Mouse (Mus musculus): ENCODE data around the gene Adarb2. TPM values are rescaled to one million over a fixed set of nuclear protein-coding genes. Genes with fewer than 3 reads are reported as not detected.

Adarb2 gene
- total and polyA plus RNA-seq, 3 experiments, result not detected

DNA sequence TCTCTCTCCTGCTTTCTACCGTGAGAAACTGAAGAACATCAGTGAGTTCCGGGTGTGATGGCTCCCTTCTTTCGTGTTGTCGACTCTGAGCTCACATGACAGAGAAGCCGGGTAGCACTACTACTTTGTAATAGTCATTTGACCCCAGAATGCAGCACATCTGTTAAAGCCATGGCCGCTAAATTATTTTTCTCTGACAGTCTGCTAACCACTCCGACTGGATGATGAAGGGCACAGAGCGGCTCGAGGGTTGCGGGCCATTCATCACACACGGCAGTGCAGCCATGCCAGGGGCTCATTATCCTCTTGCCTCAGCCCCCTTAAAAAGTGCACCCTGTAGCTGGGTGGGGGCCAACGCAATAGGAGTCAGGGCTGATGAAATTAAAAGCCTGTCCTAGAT, 371.2 kb downstream of the Adarb2 start:
- in situ Hi-C loops (cut with MboI; ENCODE audit: low pct_ligation_motif_present, low pct_unique_long_range_greater_than_20kb, low sequenced_read_pairs) (no loop called here), dilution Hi-C loops (cut with MboI; ENCODE audit: extremely low pct_ligation_motif_present, extremely low pct_unique_long_range_greater_than_20kb, low sequenced_read_pairs) (no loop called here)
- DNase-seq (ENCODE audit: extremely low read depth), result no peak
- Histone ChIP-seq H3K27me3 (replicated peaks) (no peaks in the 10 kb centered on the region), H3K4me2 (ENCODE audit: insufficient read depth, low read depth, poor library complexity, severe bottlenecking) (no peak overlapping the region), H3K4me1 (ENCODE audit: control insufficient read depth in 1 of 2, insufficient read depth in 2 of 2) (no peaks in the 10 kb centered on the region), H3K4me3 (replicated peaks in 1 of 3; ENCODE audit: low read depth in 2 of 3, low read length in 2 of 3, poor library complexity in 1 of 3) (no peak overlapping the region), H3K27ac (ENCODE audit: insufficient read depth, low read depth) (no peak overlapping the region), H3K36me3 (replicated peaks in 1 of 2; ENCODE audit: control insufficient read depth in 1 of 2, insufficient read depth in 1 of 2, low read length in 1 of 2) (no peaks in the 10 kb centered on the region), H3K79me2 (replicated peaks; ENCODE audit: control insufficient read depth, extremely low read depth, insufficient read depth, poor library complexity, severe bottlenecking) (no peaks in the 10 kb centered on the region), H3K9me3 (replicated peaks; ENCODE audit: low read length) (no peaks in the 10 kb centered on the region), H3K9ac (ENCODE audit: insufficient read depth, low read depth) (no peak overlapping the region)
- no peak for TF ChIP-seq USF1 (IDR thresholded peaks at IDR 0.05; ENCODE audit: low read depth, low read length)
- TF ChIP-seq MAZ (IDR thresholded peaks at IDR 0.05; ENCODE audit: low read depth, low read length), result no peak
- no peak for TF ChIP-seq CHD2 (IDR thresholded peaks at IDR 0.05; ENCODE audit: low read length)
- no peak for TF ChIP-seq IRF4 (IDR thresholded peaks at IDR 0.05; ENCODE audit: low read depth, low read length)
- TF ChIP-seq NRF1 (IDR thresholded peaks at IDR 0.05; ENCODE audit: low read depth, low read length), result no peak
- TF ChIP-seq SIN3A (IDR thresholded peaks at IDR 0.05; ENCODE audit: low read length), result no peak
- no peak for TF ChIP-seq SMC3 (IDR thresholded peaks at IDR 0.05; ENCODE audit: low read depth, low read length)
- no peak for TF ChIP-seq KAT2A (IDR thresholded peaks at IDR 0.05; ENCODE audit: insufficient replicate concordance, low read length)
- TF ChIP-seq ZKSCAN1 (IDR thresholded peaks at IDR 0.05; ENCODE audit: borderline replicate concordance, low read depth, low read length), result no peak
- no peak for TF ChIP-seq JUN (IDR thresholded peaks at IDR 0.05; ENCODE audit: insufficient read depth, low read depth, low read length)
- no peak for TF ChIP-seq ELF1 (IDR thresholded peaks at IDR 0.05; ENCODE audit: low read depth, low read length)
- TF ChIP-seq USF2 (conservative IDR thresholded peaks at IDR 0.05; ENCODE audit: low read depth, low read length), result no peak
- TF ChIP-seq E2F4 (IDR thresholded peaks at IDR 0.05; ENCODE audit: insufficient replicate concordance, low read depth, low read length), result no peak
- no peak for TF ChIP-seq CHD1 (IDR thresholded peaks at IDR 0.05; ENCODE audit: low read depth, low read length)
- TF ChIP-seq UBTF (IDR thresholded peaks at IDR 0.05; ENCODE audit: low read depth, low read length), result no peak
- TF ChIP-seq ZC3H11A (IDR thresholded peaks at IDR 0.05; ENCODE audit: low read depth, low read length), result no peak
- no peak for TF ChIP-seq EP300 (IDR thresholded peaks at IDR 0.05; ENCODE audit: low read length)
- TF ChIP-seq ZMIZ1 (IDR thresholded peaks at IDR 0.05; ENCODE audit: low read depth, low read length), result no peak
- no peak for TF ChIP-seq TBP (conservative IDR thresholded peaks at IDR 0.05; ENCODE audit: low read depth, low read length)

DNA sequence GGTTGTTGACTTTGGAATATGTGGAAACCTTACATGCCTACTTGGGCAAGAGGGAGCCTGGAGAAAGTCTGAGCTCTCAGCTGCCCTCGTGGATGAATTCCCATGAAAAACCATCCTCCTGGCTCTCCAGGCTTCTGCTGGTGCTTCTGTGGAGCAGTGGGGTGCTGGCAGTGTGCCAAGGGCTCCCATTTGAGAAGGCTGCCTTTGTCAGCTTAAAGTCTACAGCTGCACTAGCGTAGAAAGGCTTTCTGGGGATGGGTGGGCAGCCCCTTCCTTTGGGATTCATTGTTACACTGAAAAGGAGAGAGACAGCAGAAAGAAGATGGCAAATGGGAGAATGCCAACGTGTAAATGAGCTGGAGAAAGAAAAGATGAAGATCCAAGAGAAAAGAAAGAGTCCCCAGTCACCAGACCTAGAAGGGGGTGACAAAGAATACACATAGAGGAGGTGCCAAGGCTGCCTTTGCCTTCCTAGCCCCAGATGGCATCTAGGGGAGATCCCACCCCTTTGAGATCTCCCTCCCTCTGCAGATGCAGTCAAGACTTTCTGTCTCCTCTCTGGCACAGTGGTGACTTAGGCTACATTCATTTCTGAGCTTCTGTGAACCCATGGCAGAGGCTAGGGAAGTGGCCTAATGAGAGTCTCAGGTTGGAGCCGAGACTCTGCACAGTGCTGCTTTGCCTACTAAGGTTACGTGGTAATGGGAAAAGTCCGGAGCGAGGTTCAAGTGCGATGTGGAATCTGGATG, 381.8 kb downstream of the Adarb2 start:
- TF ChIP-seq JUND (conservative IDR thresholded peaks at IDR 0.05; ENCODE audit: low read depth, low read length) (no peak), POLR2AphosphoS2 (IDR thresholded peaks at IDR 0.05; ENCODE audit: low read depth, low read length) (no peak), ZMIZ1 (IDR thresholded peaks at IDR 0.05; ENCODE audit: low read depth, low read length) (no peak), CHD2 (IDR thresholded peaks at IDR 0.05; ENCODE audit: low read length) (no peak), USF2 (conservative IDR thresholded peaks at IDR 0.05; ENCODE audit: low read depth, low read length) (no peak), MAZ (IDR thresholded peaks at IDR 0.05; ENCODE audit: low read depth, low read length) (no peak), PAX5 (IDR thresholded peaks at IDR 0.05; ENCODE audit: low read length) (no peak), RCOR1 (conservative IDR thresholded peaks at IDR 0.05; ENCODE audit: low read depth, low read length) (no peak), MEF2A (IDR thresholded peaks at IDR 0.05; ENCODE audit: borderline replicate concordance, low read depth, low read length) (no peak), USF1 (IDR thresholded peaks at IDR 0.05; ENCODE audit: low read depth, low read length) (no peak), NELFE (IDR thresholded peaks at IDR 0.05; ENCODE audit: low read depth, low read length) (no peak), CTCF (conservative IDR thresholded peaks at IDR 0.05 in 1 of 2, IDR thresholded peaks at IDR 0.05 in 1 of 2; ENCODE audit: low read depth in 2 of 2, low read length in 2 of 2) (no peak), BHLHE40 (IDR thresholded peaks at IDR 0.05; ENCODE audit: low read depth, low read length) (no peak), E2F4 (IDR thresholded peaks at IDR 0.05; ENCODE audit: insufficient replicate concordance, low read depth, low read length) (no peak), SIN3A (IDR thresholded peaks at IDR 0.05; ENCODE audit: low read length) (no peak), MYC (IDR thresholded peaks at IDR 0.05; ENCODE audit: low read depth, low read length) (no peak), POLR2A (IDR thresholded peaks at IDR 0.05; ENCODE audit: low read depth, low read length) (no peak)
- Histone ChIP-seq H3K27ac (ENCODE audit: insufficient read depth, low read depth) (no peak overlapping the region), H3K4me2 (ENCODE audit: insufficient read depth, low read depth, poor library complexity, severe bottlenecking) (no peak overlapping the region), H3K9ac (ENCODE audit: insufficient read depth, low read depth) (no peak overlapping the region), H3K4me1 (ENCODE audit: control insufficient read depth in 1 of 2, insufficient read depth in 2 of 2) (no peaks in the 10 kb centered on the region), H3K9me3 (replicated peaks; ENCODE audit: low read length) (no peaks in the 10 kb centered on the region), H3K36me3 (replicated peaks in 1 of 2; ENCODE audit: control insufficient read depth in 1 of 2, insufficient read depth in 1 of 2, low read length in 1 of 2) (no peaks in the 10 kb centered on the region), H3K27me3 (replicated peaks) (no peaks in the 10 kb centered on the region), H3K79me2 (replicated peaks; ENCODE audit: control insufficient read depth, extremely low read depth, insufficient read depth, poor library complexity, severe bottlenecking) (no peaks in the 10 kb centered on the region), H3K4me3 (replicated peaks in 1 of 3; ENCODE audit: low read depth in 2 of 3, low read length in 2 of 3, poor library complexity in 1 of 3) (no peak overlapping the region)
- in situ Hi-C loops (cut with MboI; ENCODE audit: low pct_ligation_motif_present, low pct_unique_long_range_greater_than_20kb, low sequenced_read_pairs) (no loop called here), dilution Hi-C loops (cut with MboI; ENCODE audit: extremely low pct_ligation_motif_present, extremely low pct_unique_long_range_greater_than_20kb, low sequenced_read_pairs) (no loop called here)
- no peak for DNase-seq (ENCODE audit: extremely low read depth)
